Mouse (Mus musculus) telencephalon, adult 2 months (tissue): ENCODE measurements around the gene Hs3st2.
A peak's percentile ranks its signal among the peaks of the same experiment; 100 is the strongest.

Experiments
- DNase-seq: peaks from one replicate; pipeline ENCODE4 v3.0.0-alpha.2; 2011; ENCODE audit warnings: low read depth, low spot score

The Hs3st2 gene

GRCm38 (mm10) chr7:121458075-121458474 lies 66.4 kb downstream of the Hs3st2 start:
- no peak for DNase-seq

GRCm38 (mm10) chr7:121460626-121461025 lies 69.0 kb downstream of the Hs3st2 start:
- DNase-seq, result no peak

GRCm38 (mm10) chr7:121464441-121464840 lies 72.8 kb downstream of the Hs3st2 start:
- no peak for DNase-seq

DNA sequence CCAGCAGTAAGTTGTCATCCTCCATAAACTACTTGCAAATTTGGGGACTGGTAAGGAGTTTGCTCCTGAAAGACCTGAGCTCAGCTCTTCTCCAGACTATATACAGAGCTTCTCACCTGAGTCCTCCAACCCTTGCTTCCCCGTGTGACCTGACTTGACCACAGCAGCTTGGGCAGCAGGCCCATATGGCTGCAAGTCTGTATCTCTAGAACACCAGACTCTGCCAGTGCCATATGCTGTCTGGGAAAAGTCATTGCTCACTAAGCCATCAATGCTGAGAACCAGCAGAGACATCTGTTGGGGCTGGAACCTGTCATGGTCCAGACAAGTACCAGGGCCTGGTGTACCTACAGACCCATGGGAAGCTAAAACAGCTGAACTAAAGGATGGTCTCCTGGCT lies 73.5 kb downstream of the Hs3st2 start:
- no peak for DNase-seq

DNA sequence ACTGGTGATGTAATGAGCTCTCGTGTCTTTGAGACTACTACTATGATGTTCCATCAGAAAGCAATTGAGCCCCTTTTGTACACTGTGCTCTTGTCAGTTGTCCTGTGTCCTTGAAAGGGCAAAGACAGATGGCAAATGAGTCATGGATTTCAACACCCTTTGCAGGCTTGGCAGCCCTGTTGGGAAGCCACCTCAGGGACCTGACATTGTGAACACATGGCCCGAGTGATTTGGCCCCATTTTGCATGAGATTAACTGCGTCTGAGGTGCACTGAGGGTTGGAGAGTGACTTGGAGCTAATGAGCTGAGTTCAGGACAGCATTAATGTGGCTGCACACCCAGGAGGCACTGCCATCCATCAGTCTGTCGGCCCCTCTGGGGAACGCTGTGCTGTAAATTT lies 74.7 kb downstream of the Hs3st2 start:
- DNase-seq, result no peak

DNA sequence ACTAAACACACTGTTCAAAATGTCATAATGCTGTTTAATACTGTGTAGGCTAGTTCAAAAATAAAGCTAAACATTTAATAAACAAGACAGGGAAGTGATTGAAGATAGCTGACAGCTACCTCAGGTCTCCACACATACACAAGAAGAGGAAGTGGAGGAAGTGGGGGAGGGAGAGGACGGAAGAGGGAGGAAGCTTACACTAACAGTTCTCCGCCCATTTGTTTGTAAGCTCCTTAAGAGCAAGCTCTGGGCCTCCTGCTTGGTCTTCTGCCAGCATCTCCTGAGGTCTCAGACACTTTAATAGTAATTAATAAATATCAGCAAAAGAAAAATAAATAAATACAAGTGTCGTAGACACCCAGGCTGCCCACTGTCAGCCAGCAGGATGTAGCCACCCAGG lies 77.8 kb downstream of the Hs3st2 start:
- DNase-seq, result no peak

DNA sequence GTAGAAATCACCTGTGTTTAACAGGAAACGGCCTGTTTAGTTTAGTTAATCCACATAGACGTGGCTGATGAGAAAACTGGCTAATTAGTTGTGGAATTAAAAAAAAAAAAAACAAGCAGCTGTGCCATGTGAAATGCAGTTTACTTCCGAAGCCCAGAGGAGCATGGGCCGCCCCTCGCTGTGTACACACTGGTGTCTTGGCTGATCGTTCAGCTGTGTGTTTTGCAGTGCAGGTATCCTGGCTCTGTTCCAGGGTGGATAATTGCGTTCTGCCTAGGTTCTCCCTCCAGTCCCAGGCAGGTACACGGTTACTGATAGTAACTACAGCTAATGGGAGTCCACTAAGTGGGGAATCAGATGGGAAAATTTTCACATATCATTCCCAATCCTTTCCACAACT lies 86.6 kb downstream of the Hs3st2 start:
- no peak for DNase-seq

GRCm38 (mm10) chr7:121480106-121480505 lies 88.4 kb downstream of the Hs3st2 start:
- no peak for DNase-seq

- no peak for DNase-seq
These were observed 92.9 kb downstream of the Hs3st2 start for GRCm38 (mm10) chr7:121484590-121484989.

- peak; percentile 58 for DNase-seq
These were observed 93.6 kb downstream of the Hs3st2 start for GRCm38 (mm10) chr7:121485266-121485665.

DNA sequence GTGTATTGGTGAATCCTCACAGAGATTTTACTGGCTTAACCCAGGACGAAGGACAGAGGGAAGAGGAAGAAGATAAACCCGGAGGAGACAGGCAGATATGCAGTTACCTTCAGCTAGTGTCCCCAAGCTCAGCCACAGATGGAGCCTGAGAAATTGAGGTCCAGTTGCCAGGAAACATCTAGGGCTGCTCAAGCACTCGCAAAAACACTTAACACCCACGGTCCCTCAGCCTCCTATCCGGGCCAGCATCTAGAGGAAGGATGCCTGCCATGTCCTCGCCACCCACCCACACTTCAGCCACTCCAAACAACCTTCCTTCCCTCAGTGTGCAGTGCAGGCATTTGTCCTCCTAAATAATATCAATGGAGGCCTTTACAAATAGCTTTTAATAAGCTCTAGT lies 95.6 kb downstream of the Hs3st2 start:
- DNase-seq, result peak; percentile 84

DNA sequence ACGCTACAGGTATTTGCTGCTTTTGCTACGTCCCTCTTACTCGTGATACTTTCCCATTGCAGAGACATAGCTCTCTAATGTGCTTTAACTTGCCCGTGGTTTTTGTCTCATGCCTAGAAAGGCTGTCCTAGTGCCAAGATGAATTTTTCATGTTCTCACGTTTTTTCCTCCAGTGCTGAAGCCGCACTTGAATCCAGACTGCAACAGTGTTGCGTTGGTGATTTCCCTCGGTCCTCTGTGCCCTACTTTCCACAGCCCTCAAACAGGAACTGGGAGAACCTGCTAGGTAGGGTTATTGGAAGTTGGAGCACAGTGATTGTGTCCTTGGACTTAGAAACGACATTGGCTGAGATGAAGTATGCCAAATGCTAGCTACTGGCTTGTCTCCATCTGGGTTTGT lies 97.7 kb downstream of the Hs3st2 start:
- peak; percentile 63 for DNase-seq

DNA sequence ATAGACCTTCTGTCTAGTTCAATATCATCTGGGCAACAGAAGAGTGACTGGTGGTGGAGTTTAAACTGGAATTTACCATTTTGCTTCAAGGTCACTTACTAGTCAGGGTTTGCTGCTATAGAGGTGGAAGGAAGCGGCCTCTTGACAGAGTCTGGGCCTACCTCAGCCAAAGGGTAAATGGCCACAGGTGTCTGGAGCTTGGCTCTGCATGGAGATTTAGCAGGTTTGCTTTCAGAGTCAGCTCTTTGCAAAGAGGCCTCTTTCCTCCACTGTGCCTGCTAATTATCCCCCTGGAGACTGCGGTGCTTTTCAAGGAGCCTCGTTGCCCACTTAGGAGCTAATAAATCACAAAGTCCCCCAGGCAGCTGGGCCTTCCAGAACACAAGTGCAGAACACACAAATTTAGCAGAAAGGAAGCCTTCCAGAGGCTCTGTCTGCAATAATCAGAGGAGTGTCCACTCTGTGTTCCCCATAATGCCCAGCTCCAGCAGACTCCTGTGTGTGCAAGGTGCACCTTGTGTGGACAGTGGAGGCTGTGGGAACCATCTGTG lies 99.9 kb downstream of the Hs3st2 start:
- DNase-seq, result no peak

DNA sequence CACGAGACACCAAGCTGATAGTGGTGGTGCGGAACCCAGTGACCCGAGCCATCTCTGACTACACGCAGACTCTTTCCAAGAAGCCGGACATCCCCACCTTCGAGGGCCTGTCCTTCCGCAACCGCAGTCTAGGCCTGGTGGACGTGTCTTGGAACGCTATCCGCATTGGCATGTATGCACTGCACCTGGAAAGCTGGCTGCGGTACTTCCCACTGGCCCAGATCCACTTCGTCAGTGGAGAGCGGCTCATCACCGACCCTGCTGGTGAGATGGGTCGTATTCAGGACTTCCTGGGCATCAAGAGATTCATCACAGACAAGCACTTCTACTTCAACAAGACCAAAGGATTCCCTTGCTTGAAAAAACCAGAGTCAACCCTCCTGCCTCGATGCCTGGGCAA lies 108.9 kb downstream of the Hs3st2 start:
- DNase-seq, result no peak

- peak; percentile 90 for DNase-seq
These were observed 110.0 kb downstream of the Hs3st2 start for GRCm38 (mm10) chr7:121501666-121502065.

DNA sequence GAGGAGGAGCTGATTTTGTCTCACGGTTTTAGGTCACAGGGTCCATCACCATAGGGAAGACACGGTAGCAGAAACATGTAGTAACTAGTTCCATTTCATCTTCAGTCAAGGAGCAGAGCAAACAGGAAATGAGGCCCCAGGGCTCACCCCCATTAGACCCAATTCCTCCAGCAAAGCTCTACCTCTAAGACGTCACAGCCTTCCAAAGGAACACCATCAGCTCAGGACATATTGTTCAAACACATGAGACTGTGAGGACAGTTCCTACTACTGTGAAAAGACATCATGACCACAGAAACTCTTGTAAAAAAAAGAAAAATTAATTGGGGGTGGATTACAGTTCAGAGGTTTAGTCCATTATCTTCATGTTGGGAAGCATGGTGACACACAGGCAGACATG lies 125.1 kb downstream of the Hs3st2 start:
- DNase-seq, result no peak

GRCm38 (mm10) chr7:121517165-121517591 lies 125.5 kb downstream of the Hs3st2 start:
- peak; percentile 67 for DNase-seq

DNA sequence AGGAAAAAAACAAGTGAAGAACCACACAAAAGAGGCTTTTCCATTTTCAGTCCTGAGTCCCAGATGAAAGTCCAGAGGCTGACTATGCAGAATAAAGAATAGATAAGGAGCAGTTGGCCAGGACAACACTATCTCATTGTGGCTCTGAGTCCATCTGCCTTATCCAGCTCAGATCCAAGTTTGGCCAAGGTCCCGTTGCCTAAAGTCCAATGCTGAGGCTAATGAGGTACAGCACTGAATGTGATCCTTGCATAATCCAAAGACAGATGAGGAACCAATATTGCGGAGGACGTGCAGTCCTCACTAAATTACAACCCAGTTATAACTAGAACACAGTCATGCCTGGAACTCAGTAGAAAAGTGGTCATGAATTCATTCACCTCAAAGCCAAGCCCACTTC lies 130.5 kb downstream of the Hs3st2 start:
- no peak for DNase-seq

- DNase-seq, result no peak
These were observed 137.4 kb downstream of the Hs3st2 start for GRCm38 (mm10) chr7:121529023-121529422.

- no peak for DNase-seq
These were observed 142.0 kb downstream of the Hs3st2 start for GRCm38 (mm10) chr7:121533639-121534038.

DNA sequence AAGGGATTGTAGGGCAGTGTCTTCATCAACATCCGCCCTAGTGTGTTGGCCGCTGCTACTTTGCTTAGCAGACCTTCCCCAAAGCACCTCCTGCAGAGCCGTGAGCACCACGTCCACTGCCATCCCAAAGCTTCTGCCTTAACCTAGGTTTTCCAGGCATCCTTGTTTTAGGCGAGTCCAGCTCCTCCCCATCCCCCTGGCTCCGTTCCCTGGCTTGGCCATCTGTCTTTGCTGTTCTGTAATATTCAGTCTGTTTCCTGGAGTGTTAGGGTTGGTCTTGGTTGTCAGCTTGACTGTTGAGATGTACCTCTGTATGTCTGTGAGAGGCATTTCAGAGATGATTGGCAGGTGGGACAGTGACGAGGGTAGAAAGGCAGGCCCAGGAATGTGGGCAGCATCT lies 142.7 kb downstream of the Hs3st2 start:
- no peak for DNase-seq

- DNase-seq, result no peak
These were observed 144.3 kb downstream of the Hs3st2 start for GRCm38 (mm10) chr7:121535987-121536386.

- DNase-seq, result no peak
These were observed 148.0 kb downstream of the Hs3st2 start for GRCm38 (mm10) chr7:121539405-121540275.
